Mouse (Mus musculus): ENCODE data around the gene Etv4. TPM values are rescaled to one million over a fixed set of nuclear protein-coding genes. Genes with fewer than 3 reads are reported as not detected.

The Etv4 gene
- polyA plus RNA-seq, 1 experiment from 2014 or later = 15.4 TPM

DNA sequence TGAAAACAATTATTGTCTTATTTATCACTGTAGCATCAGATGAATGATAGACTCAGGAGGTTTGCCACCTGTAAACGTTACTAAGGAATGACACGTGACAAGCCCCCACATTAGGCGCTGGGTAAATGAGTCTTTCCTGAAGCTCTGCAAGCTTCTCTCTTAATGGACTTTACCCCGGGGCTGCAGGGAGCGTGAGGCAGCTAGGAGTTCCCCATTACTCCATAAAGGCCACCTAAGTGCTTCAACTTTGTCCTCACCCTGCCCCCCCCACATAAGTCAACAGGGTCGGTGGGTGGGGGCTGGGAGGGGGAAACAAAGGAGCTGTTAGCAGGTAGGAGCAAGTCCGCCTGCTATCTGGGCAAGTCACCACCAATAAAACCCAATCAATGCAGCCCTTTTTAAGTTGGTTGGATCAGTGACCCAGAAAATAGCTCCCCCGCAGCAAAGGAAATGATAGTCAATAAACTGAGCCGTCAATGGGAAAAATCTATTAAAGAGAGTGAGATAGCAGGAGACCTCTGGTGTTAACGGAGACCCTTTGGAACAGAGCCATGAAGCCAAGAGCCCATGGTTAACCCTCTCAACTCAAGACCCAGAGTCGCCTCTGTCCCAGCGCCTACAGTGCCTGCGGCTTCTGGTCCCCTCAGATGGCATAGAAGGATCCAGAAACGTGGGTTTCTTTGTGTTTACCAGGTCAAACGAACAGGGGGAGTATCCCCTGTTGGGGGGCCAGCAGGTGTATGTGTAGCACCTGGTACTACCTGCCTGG is 24.1 kb upstream of the Etv4 start:
- Histone ChIP-seq H3K4me1 (peaks cover 2% of the 10 kb centered on the region; the same call in 1 of the 2 replicates), H3K9ac (no peak overlapping the region), H3K9me3 (no peaks in the 10 kb centered on the region), H3K36me3 (no peaks in the 10 kb centered on the region), H3K4me3 (no peak overlapping the region), H3K4me2 (replicated peaks) (no peak overlapping the region), H3K27ac (no peak overlapping the region), H3K27me3 (replicated peaks) (0 out of 2 replicates have a peak, but pooled peaks cover 5% of the 10 kb centered on the region)
- WGBS = 11% methylated on average over 15 of the region's 15 CpGs
- no peak for ATAC-seq (ENCODE audit: low FRiP score, low read depth)

DNA sequence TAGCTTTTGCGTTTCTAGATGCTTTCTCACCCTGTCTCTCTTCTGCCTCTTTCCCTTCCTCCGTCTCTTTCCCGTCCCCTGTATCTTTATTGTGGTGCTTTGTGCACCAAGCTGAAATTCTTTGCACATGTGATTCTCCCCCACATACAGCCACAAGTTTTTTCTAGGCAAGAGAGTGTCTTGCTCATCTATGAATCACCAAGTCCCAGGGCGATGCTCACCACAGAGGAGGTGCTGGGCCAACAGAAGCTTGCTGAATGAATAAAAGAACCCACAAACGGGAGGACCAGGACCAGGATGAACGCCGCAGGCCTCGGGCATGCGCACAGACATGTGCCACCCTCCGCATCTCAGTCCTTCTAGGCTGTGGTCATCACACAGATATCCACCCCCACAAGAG is 22.1 kb upstream of the Etv4 start:
- Histone ChIP-seq H3K4me2 (replicated peaks) (no peak overlapping the region), H3K9ac (no peak overlapping the region), H3K27ac (no peak overlapping the region), H3K36me3 (no peaks in the 10 kb centered on the region), H3K4me3 (no peak overlapping the region), H3K9me3 (no peaks in the 10 kb centered on the region), H3K27me3 (replicated peaks) (0 out of 2 replicates have a peak, but pooled peaks cover 5% of the 10 kb centered on the region), H3K4me1 (peaks cover 2% of the 10 kb centered on the region; the same call in 1 of the 2 replicates)
- ATAC-seq (ENCODE audit: low FRiP score, low read depth) = no peak
- 86% methylated on average over 10 of the region's 10 CpGs for WGBS

DNA sequence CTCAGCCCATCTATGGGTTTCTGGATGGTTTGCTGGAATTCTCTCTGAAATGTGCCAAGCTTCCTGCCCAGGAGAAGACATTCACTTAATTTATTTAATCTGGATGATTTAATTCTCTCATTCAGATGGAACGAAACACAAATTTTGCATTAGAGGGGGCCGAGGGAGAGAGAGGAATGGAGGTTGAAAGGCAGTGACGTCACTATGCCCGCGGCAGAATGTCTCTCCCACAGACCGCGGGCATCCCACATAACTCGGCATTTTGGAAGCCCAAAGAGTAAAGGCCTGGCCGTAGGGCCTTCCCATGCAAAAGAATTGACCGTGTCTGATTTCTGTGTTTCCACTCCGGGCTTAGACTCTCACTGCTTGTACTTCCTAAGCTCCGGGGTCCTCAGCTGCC is 21.6 kb upstream of the Etv4 start:
- WGBS = 63% methylated on average over 12 of the region's 12 CpGs
- H3K27me3 ChIP-seq (replicated peaks) = 0 out of 2 replicates have a peak, but pooled peaks cover 5% of the 10 kb centered on the region
- no peak overlapping the region for H3K4me2 ChIP-seq (replicated peaks)
- H3K4me3 ChIP-seq = no peak overlapping the region
- H3K9me3 ChIP-seq = no peaks in the 10 kb centered on the region
- H3K27ac ChIP-seq = no peak overlapping the region
- H3K9ac ChIP-seq = no peak overlapping the region
- peaks cover 2% of the 10 kb centered on the region; the same call in 1 of the 2 replicates for H3K4me1 ChIP-seq
- no peak for ATAC-seq (ENCODE audit: low FRiP score, low read depth)
- H3K36me3 ChIP-seq = no peaks in the 10 kb centered on the region

DNA sequence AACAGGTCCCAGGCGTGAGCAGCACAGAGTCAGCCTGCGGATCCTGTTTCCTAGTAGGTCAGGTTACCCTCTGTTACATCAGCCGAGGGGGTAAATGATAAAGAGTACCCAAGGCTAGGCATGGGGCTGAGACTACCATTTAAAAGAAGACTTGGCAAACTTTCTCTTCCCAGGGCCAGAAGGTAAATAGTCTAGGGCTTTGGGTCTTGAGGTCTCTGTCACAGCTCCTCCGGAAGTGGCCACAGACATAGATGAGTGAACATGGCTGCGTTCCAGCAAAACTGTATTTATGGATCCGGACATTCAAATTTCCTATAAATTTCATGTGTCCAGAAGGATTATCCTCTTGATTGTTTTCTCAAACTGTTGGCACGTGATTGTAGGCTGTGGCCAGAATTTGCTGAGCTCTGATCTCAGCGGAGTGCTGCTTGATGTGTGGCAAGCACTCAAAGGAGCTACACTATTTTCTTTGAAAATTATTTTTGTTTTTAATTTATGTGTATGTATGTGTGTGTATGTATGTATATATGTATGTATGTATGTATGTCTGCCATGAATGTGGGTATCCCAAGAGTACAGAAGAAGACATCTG is 20.0 kb upstream of the Etv4 start:
- H3K4me3 ChIP-seq = no peak overlapping the region
- no peak overlapping the region for H3K9ac ChIP-seq
- H3K36me3 ChIP-seq = no peaks in the 10 kb centered on the region
- 91% methylated on average over 8 of the region's 8 CpGs for WGBS
- H3K4me1 ChIP-seq = peaks cover 2% of the 10 kb centered on the region; the same call in 1 of the 2 replicates
- no peaks in the 10 kb centered on the region for H3K9me3 ChIP-seq
- no peak overlapping the region for H3K27ac ChIP-seq
- no peak for ATAC-seq (ENCODE audit: low FRiP score, low read depth)
- 0 out of 2 replicates have a peak, but pooled peaks cover 2% of the 10 kb centered on the region for H3K27me3 ChIP-seq (replicated peaks)
- no peak overlapping the region for H3K4me2 ChIP-seq (replicated peaks)

DNA sequence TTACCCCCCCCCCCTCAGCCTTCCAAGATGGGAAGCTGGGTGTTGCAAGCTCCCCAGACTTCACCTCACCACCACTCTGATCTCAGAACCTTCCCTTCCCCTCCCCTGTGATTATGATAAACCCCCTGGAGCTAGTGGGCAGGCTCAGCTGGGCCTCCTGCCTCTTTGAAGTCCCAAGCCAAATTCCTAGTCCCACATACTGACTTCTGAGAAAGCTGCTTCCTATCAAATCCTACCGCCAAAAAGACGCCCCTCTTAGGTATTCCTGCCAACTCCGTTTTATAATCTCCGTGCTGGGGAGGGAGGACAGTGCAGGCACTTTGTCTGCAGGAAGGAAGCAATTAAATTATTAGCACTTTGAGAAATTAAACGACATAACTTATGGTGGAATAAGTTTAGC is 16.2 kb upstream of the Etv4 start:
- no peak overlapping the region for H3K4me2 ChIP-seq (replicated peaks)
- H3K27ac ChIP-seq = no peak overlapping the region
- H3K4me3 ChIP-seq = no peak overlapping the region
- no peaks in the 10 kb centered on the region for H3K27me3 ChIP-seq (replicated peaks)
- 6% methylated on average over 5 of the region's 5 CpGs for WGBS
- ATAC-seq (ENCODE audit: low FRiP score, low read depth) = no peak
- H3K9ac ChIP-seq = no peak overlapping the region
- H3K36me3 ChIP-seq = no peaks in the 10 kb centered on the region
- no peaks in the 10 kb centered on the region for H3K9me3 ChIP-seq
- H3K4me1 ChIP-seq = no peaks in the 10 kb centered on the region

DNA sequence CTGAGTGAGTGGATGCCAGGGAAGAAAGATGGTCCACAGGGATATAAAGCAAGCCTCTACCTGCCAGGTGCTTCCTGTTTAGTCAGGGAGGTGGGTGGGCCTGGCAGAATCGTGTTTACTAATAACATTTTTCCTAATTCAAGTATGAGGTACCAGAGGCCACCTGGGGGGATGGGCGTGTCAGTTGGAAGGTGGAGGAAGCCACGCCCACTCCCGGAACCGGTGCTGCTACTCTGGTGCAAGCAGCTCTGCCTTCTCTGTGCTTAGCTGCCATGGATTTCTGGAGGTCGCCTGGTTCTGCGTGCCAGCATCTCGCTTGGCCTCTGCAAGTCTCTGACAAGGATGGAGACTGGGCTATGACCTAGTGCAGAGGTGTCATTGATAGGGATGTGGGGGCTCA is 12.9 kb upstream of the Etv4 start:
- H3K4me1 ChIP-seq = no peaks in the 10 kb centered on the region
- H3K4me2 ChIP-seq (replicated peaks) = no peak overlapping the region
- ATAC-seq (ENCODE audit: low FRiP score, low read depth) = no peak
- no peak overlapping the region for H3K4me3 ChIP-seq
- H3K9me3 ChIP-seq = no peaks in the 10 kb centered on the region
- H3K36me3 ChIP-seq = no peaks in the 10 kb centered on the region
- 0 out of 2 replicates have a peak, but pooled peaks cover 3% of the 10 kb centered on the region for H3K27me3 ChIP-seq (replicated peaks)
- no peak overlapping the region for H3K27ac ChIP-seq
- no peak overlapping the region for H3K9ac ChIP-seq
- 43% methylated on average over 8 of the region's 8 CpGs for WGBS

DNA sequence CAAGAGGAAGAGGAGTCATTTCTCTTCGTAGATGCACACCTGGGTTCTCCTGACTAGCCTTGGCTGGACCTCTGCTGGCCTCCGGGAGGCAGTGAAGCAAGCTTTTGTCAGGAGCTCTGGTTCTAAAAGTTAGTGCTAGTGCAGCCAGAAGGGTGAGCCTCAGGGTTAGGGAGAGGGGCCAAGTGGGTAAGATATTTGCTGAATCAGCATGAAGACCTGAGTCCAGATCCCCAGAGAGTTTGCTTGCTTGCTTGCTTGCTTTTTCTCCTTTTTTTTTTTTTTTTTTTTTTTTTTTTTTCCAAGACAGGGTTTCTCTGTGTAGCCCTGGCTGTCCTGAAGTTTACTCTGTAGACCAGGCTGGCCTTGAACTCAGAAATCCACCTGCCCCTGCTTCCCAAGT is 12.2 kb upstream of the Etv4 start:
- H3K4me2 ChIP-seq (replicated peaks) = no peak overlapping the region
- H3K4me3 ChIP-seq = no peak overlapping the region
- H3K27me3 ChIP-seq (replicated peaks) = 0 out of 2 replicates have a peak, but pooled peaks cover 3% of the 10 kb centered on the region
- H3K9ac ChIP-seq = no peak overlapping the region
- no peak for ATAC-seq (ENCODE audit: low FRiP score, low read depth)
- H3K27ac ChIP-seq = no peak overlapping the region
- H3K9me3 ChIP-seq = no peaks in the 10 kb centered on the region
- no peaks in the 10 kb centered on the region for H3K36me3 ChIP-seq
- H3K4me1 ChIP-seq = no peaks in the 10 kb centered on the region
- WGBS = 79% methylated on average over 2 of the region's 2 CpGs

DNA sequence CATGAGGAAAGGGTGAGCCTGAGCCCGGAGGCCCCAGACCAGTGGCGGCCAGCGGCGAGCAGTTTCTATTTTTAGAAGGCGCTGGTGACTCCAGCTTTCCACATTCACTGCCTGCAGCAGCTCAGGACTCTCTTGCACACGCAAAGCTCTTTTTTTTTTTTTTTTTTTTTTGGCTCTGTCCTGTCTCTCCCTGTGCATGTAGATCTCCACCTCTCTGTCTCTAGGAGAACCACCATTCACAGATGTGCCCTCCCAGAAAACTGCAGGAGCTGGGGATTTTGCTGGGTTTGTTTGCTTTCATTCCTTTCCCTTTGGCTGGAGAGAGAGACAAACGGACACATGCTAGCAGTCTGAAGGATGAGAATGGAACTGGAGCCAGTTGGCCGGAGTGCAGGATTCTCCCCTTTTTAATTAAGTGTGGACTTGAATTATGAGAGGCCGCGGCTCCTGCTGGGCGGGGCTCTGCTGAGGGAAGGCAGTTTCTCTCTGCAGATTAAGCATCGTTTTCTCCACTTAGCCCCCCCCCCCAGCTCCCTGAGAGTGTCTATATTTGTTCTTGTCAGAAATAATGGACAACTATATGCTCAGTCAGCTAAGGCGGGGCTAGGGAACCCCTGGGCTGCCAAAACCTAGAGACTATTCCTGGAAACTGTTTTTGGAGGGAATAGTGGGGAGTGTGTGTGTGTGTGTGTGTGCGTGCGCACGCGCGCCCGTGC is 5.8 kb upstream of the Etv4 start:
- peaks cover 12% of the 10 kb centered on the region for H3K4me1 ChIP-seq
- no peak overlapping the region for H3K9ac ChIP-seq
- no peaks in the 10 kb centered on the region for H3K9me3 ChIP-seq
- no peak for ATAC-seq (ENCODE audit: low FRiP score, low read depth)
- 40% methylated on average over 19 of the region's 19 CpGs for WGBS
- peak overlapping the region; percentile 7; the same call in 1 of the 2 replicates for H3K4me2 ChIP-seq (replicated peaks)
- no peak overlapping the region for H3K4me3 ChIP-seq
- no peak overlapping the region; the same call in 1 of the 2 replicates for H3K27ac ChIP-seq
- no peaks in the 10 kb centered on the region for H3K36me3 ChIP-seq
- H3K27me3 ChIP-seq (replicated peaks) = peaks cover 27% of the 10 kb centered on the region

DNA sequence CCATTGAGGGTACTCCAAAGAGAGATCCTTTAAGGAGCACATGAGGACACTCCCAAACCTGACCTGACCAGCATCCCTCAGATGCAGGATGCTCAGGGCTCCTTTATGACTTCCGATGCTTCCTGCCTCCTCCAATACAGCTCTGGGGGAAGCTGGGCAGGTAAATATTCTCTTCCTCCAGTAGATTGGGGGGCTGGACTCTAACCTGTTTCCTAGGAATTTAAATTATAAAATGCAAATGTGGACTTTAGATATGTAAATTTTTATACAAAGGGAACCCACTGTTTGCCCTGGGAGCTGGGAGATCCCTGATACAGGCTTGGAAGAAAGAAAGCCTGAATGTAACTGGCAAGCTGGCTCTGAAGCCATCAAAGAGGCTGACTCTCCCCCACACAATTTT is 2.3 kb upstream of the Etv4 start:
- Histone ChIP-seq H3K27me3 (replicated peaks) (peaks cover 55% of the 10 kb centered on the region), H3K4me2 (replicated peaks) (no peak overlapping the region), H3K36me3 (no peaks in the 10 kb centered on the region)

DNA sequence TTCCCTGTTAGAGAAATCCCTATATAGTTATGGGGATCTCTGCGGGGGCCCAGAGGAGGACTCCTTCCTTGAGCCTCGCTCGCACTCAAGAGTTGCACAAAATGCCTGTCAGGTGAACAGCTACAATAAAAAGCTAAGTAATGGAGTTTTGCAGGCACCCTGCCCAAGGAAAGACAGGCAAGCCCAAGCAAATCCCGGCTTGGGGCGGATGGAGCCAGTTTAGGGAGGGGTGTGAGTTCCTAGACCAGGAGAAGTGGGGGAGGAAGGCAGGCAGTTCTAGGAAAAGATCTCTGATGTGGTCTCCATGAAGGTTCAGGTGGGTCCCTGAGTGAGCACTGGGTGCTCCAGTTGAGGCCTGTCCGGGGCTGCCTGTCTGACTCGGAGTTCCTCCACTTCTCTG is 1.5 kb upstream of the Etv4 start:
- WGBS = 59% methylated on average over 7 of the region's 7 CpGs
- no peak for ATAC-seq (ENCODE audit: low FRiP score, low read depth)
- Histone ChIP-seq H3K27me3 (replicated peaks) (peaks cover 63% of the 10 kb centered on the region), H3K4me1 (peaks cover 31% of the 10 kb centered on the region), H3K9me3 (no peaks in the 10 kb centered on the region), H3K9ac (no peak overlapping the region), H3K4me2 (replicated peaks) (no peak overlapping the region), H3K27ac (no peak overlapping the region), H3K36me3 (no peaks in the 10 kb centered on the region), H3K4me3 (no peak overlapping the region)

More for the DNA sequence above, 2.3 kb upstream of the Etv4 start:
- Histone ChIP-seq H3K9ac (no peak overlapping the region), H3K4me1 (peaks cover 31% of the 10 kb centered on the region), H3K4me3 (no peak overlapping the region), H3K9me3 (no peaks in the 10 kb centered on the region), H3K27ac (no peak overlapping the region)
- 48% methylated on average over 1 of the region's 1 CpGs for WGBS
- no peak for ATAC-seq (ENCODE audit: low FRiP score, low read depth)

DNA sequence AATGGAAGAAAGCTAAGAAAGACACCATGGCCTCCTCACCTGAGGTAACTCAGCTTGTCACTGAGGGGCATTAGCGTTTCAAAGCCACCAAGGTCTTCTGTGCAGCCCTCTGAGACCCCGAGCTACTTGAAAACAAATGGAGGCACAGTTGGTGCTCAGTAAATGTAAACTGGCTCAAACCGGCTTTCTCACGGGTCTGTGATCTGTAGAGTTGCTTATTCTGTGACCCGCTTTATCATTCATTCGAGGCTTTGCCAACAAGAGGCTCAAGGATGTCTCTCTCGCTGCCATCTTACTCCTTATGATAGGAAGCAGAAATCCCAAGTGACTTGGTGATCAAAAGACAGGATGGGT is 658 bp upstream of the Etv4 start:
- peaks cover 26% of the 10 kb centered on the region for H3K4me1 ChIP-seq
- no peak overlapping the region for H3K9ac ChIP-seq
- no peaks in the 10 kb centered on the region for H3K9me3 ChIP-seq
- WGBS = 10% methylated on average over 7 of the region's 7 CpGs
- no peak for ATAC-seq (ENCODE audit: low FRiP score, low read depth)
- peaks cover 67% of the 10 kb centered on the region for H3K27me3 ChIP-seq (replicated peaks)
- no peak overlapping the region for H3K4me3 ChIP-seq
- no peaks in the 10 kb centered on the region for H3K36me3 ChIP-seq
- H3K4me2 ChIP-seq (replicated peaks) = peak overlapping the region; percentile 96
- H3K27ac ChIP-seq = no peak overlapping the region

DNA sequence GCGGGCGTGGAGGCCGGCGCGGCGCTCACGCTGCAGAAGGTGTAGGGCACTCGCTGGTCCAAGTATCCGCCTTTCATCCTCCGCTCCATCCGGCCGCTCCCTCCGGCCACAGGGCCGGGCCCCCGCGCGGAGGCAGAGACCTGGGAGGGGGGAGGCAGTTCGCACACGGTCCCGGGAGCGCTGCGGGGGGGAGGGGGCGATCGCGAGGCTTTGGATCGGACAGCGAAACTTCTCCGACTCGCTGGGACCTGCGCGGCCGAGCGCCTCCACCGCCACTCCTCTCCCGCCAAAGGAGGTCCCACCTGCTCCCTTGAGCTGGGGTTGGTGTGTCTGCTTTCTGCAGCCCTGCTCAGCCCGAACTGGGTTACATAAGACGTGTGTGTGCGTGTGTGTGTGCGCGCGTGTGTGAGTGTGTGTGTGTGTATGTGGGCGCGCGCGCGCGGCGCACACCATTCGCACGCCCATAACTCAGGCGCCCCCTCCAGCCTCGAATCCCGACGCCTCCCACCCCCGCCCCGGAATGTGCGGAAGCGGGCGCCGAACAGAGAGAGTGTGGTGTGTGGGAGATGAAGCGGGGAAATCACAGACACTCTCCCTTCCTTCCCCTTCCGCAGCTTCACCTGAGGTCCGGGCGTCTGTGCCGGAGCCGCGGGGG is 556 bp downstream of the Etv4 start:
- H3K4me2 ChIP-seq (replicated peaks) = peak overlapping the region; percentile 96
- peak; percentile 71 for ATAC-seq (ENCODE audit: low FRiP score, low read depth)
- under 1% methylated on average over 67 of the region's 67 CpGs for WGBS
- H3K36me3 ChIP-seq = no peaks in the 10 kb centered on the region
- peaks cover 19% of the 10 kb centered on the region for H3K4me1 ChIP-seq
- no peaks in the 10 kb centered on the region for H3K9me3 ChIP-seq
- peak overlapping the region; percentile 46 for H3K4me3 ChIP-seq
- peak overlapping the region; percentile 56 for H3K9ac ChIP-seq
- peaks cover 67% of the 10 kb centered on the region for H3K27me3 ChIP-seq (replicated peaks)
- H3K27ac ChIP-seq = no peak overlapping the region

Data from neural tube, embryonic 12.5 days (tissue).